Mouse (Mus musculus): ENCODE measurements at regions not wholly inside any gene's neighbourhood (a gene's known extent, or its start where the extent isn't known, plus 50 kb on each side); places are given as distances from the start of the nearest gene placed in this dataset.

GRCm38 (mm10) chr11:114168231-114168661 lies 101.4 kb upstream of the Sdk2 start:
- H3K9me3 ChIP-seq (replicated peaks) = peaks cover 89% of the 10 kb centered on the region
- TF ChIP-seq TAL1 (conservative IDR thresholded peaks at IDR 0.05; ENCODE audit: low read depth, low read length) = no peak
- TF ChIP-seq GATA2 (IDR thresholded peaks at IDR 0.05; ENCODE audit: borderline replicate concordance, low read depth, low read length) = no peak
- no peak for TF ChIP-seq GATA1 (IDR thresholded peaks at IDR 0.05; ENCODE audit: borderline replicate concordance, low read length)
- no peak for TF ChIP-seq CTCF (IDR thresholded peaks at IDR 0.05; ENCODE audit: low read depth, low read length)
- no peaks in the 10 kb centered on the region for H3K27me3 ChIP-seq (ENCODE audit: insufficient read depth, low read length)
- no peaks in the 10 kb centered on the region for H3K4me1 ChIP-seq (ENCODE audit: insufficient read depth, low read depth, low read length)
- no peaks in the 10 kb centered on the region for H3K36me3 ChIP-seq (replicated peaks)
- ATAC-seq (ENCODE audit: extremely low read depth, insufficient number of reproducible peaks, low FRiP score, poor library complexity, severe bottlenecking) (no peak), DNase-seq (ENCODE audit: low spot score) (no peak)
- no peak overlapping the region for H3K4me3 ChIP-seq (ENCODE audit: low read depth, low read length)

GRCm38 (mm10) chr11:114165656-114166362 lies 99.0 kb upstream of the Sdk2 start:
- H3K36me3 ChIP-seq (replicated peaks) = no peaks in the 10 kb centered on the region
- no peaks in the 10 kb centered on the region for H3K27me3 ChIP-seq (ENCODE audit: insufficient read depth, low read length)
- H3K9me3 ChIP-seq (replicated peaks) = peaks cover 78% of the 10 kb centered on the region
- H3K4me1 ChIP-seq (ENCODE audit: insufficient read depth, low read depth, low read length) = no peaks in the 10 kb centered on the region
- no peak overlapping the region for H3K4me3 ChIP-seq (ENCODE audit: low read depth, low read length)
- ATAC-seq (ENCODE audit: extremely low read depth, insufficient number of reproducible peaks, low FRiP score, poor library complexity, severe bottlenecking) (no peak), DNase-seq (ENCODE audit: low spot score) (no peak)
- TF ChIP-seq CTCF (IDR thresholded peaks at IDR 0.05; ENCODE audit: low read depth, low read length) = no peak
- TF ChIP-seq GATA1 (IDR thresholded peaks at IDR 0.05; ENCODE audit: borderline replicate concordance, low read length) = no peak
- TF ChIP-seq TAL1 (conservative IDR thresholded peaks at IDR 0.05; ENCODE audit: low read depth, low read length) = no peak
- no peak for TF ChIP-seq GATA2 (IDR thresholded peaks at IDR 0.05; ENCODE audit: borderline replicate concordance, low read depth, low read length)
- TF ChIP-seq POLR2AphosphoS5 (IDR thresholded peaks at IDR 0.05; ENCODE audit: insufficient replicate concordance, low read depth, low read length) = no peak

- DNase-seq (ENCODE audit: low spot score) (no peak), ATAC-seq (ENCODE audit: extremely low read depth, insufficient number of reproducible peaks, low FRiP score, poor library complexity, severe bottlenecking) (no peak)
- H3K9me3 ChIP-seq (replicated peaks) = peaks cover 89% of the 10 kb centered on the region
- TF ChIP-seq CTCF (IDR thresholded peaks at IDR 0.05; ENCODE audit: low read depth, low read length) (no peak), GATA1 (IDR thresholded peaks at IDR 0.05; ENCODE audit: borderline replicate concordance, low read length) (no peak), GATA2 (IDR thresholded peaks at IDR 0.05; ENCODE audit: borderline replicate concordance, low read depth, low read length) (no peak), TAL1 (conservative IDR thresholded peaks at IDR 0.05; ENCODE audit: low read depth, low read length) (no peak), POLR2AphosphoS5 (IDR thresholded peaks at IDR 0.05; ENCODE audit: insufficient replicate concordance, low read depth, low read length) (no peak)
- no peak overlapping the region for H3K4me3 ChIP-seq (ENCODE audit: low read depth, low read length)
- H3K4me1 ChIP-seq (ENCODE audit: insufficient read depth, low read depth, low read length) = no peaks in the 10 kb centered on the region
- H3K27me3 ChIP-seq (ENCODE audit: insufficient read depth, low read length) = no peaks in the 10 kb centered on the region
- no peaks in the 10 kb centered on the region for H3K36me3 ChIP-seq (replicated peaks)
Measured at GRCm38 (mm10) chr11:114152716-114153115, 85.9 kb upstream of the Sdk2 start.

GRCm38 (mm10) chr11:114146334-114146733 lies 79.5 kb upstream of the Sdk2 start:
- ATAC-seq (ENCODE audit: extremely low read depth, insufficient number of reproducible peaks, low FRiP score, poor library complexity, severe bottlenecking) (no peak), DNase-seq (ENCODE audit: low spot score) (no peak)
- Histone ChIP-seq H3K4me3 (ENCODE audit: low read depth, low read length) (no peak overlapping the region), H3K4me1 (ENCODE audit: insufficient read depth, low read depth, low read length) (no peaks in the 10 kb centered on the region), H3K27me3 (ENCODE audit: insufficient read depth, low read length) (no peaks in the 10 kb centered on the region), H3K36me3 (replicated peaks) (no peaks in the 10 kb centered on the region), H3K9me3 (replicated peaks) (peaks cover 82% of the 10 kb centered on the region)
- TF ChIP-seq TAL1 (conservative IDR thresholded peaks at IDR 0.05; ENCODE audit: low read depth, low read length) (no peak), POLR2AphosphoS5 (IDR thresholded peaks at IDR 0.05; ENCODE audit: insufficient replicate concordance, low read depth, low read length) (no peak), CTCF (IDR thresholded peaks at IDR 0.05; ENCODE audit: low read depth, low read length) (no peak), GATA1 (IDR thresholded peaks at IDR 0.05; ENCODE audit: borderline replicate concordance, low read length) (no peak), GATA2 (IDR thresholded peaks at IDR 0.05; ENCODE audit: borderline replicate concordance, low read depth, low read length) (no peak)

GRCm38 (mm10) chr11:114129270-114129669 lies 62.4 kb upstream of the Sdk2 start:
- no peak overlapping the region for H3K4me3 ChIP-seq (ENCODE audit: low read depth, low read length)
- peaks cover 92% of the 10 kb centered on the region for H3K9me3 ChIP-seq (replicated peaks)
- no peak for ATAC-seq (ENCODE audit: extremely low read depth, insufficient number of reproducible peaks, low FRiP score, poor library complexity, severe bottlenecking)
- TF ChIP-seq TAL1 (conservative IDR thresholded peaks at IDR 0.05; ENCODE audit: low read depth, low read length) = no peak
- no peaks in the 10 kb centered on the region for H3K4me1 ChIP-seq (ENCODE audit: insufficient read depth, low read depth, low read length)
- no peaks in the 10 kb centered on the region for H3K36me3 ChIP-seq (replicated peaks)
- no peak for DNase-seq (ENCODE audit: low spot score)
- H3K27me3 ChIP-seq (ENCODE audit: insufficient read depth, low read length) = no peaks in the 10 kb centered on the region

- Histone ChIP-seq H3K27me3 (ENCODE audit: insufficient read depth, low read length) (no peaks in the 10 kb centered on the region), H3K4me3 (ENCODE audit: low read depth, low read length) (no peak overlapping the region), H3K4me1 (ENCODE audit: insufficient read depth, low read depth, low read length) (no peaks in the 10 kb centered on the region), H3K36me3 (replicated peaks) (no peaks in the 10 kb centered on the region), H3K9me3 (replicated peaks) (peaks cover 93% of the 10 kb centered on the region)
- no peak for DNase-seq (ENCODE audit: low spot score)
- TF ChIP-seq GATA1 (IDR thresholded peaks at IDR 0.05; ENCODE audit: borderline replicate concordance, low read length) (no peak), TAL1 (conservative IDR thresholded peaks at IDR 0.05; ENCODE audit: low read depth, low read length) (no peak), POLR2AphosphoS5 (IDR thresholded peaks at IDR 0.05; ENCODE audit: insufficient replicate concordance, low read depth, low read length) (no peak)
- no peak for ATAC-seq (ENCODE audit: extremely low read depth, insufficient number of reproducible peaks, low FRiP score, poor library complexity, severe bottlenecking)
Measured at GRCm38 (mm10) chr11:114128841-114129240, 62.0 kb upstream of the Sdk2 start.

GRCm38 (mm10) chr11:114127426-114127825 lies 60.6 kb upstream of the Sdk2 start:
- peaks cover 92% of the 10 kb centered on the region for H3K9me3 ChIP-seq (replicated peaks)
- no peak for ATAC-seq (ENCODE audit: extremely low read depth, insufficient number of reproducible peaks, low FRiP score, poor library complexity, severe bottlenecking)
- H3K36me3 ChIP-seq (replicated peaks) = no peaks in the 10 kb centered on the region
- no peaks in the 10 kb centered on the region for H3K27me3 ChIP-seq (ENCODE audit: insufficient read depth, low read length)
- TF ChIP-seq GATA2 (IDR thresholded peaks at IDR 0.05; ENCODE audit: borderline replicate concordance, low read depth, low read length) (no peak), GATA1 (IDR thresholded peaks at IDR 0.05; ENCODE audit: borderline replicate concordance, low read length) (no peak), TAL1 (conservative IDR thresholded peaks at IDR 0.05; ENCODE audit: low read depth, low read length) (no peak), POLR2AphosphoS5 (IDR thresholded peaks at IDR 0.05; ENCODE audit: insufficient replicate concordance, low read depth, low read length) (no peak)
- H3K4me1 ChIP-seq (ENCODE audit: insufficient read depth, low read depth, low read length) = no peaks in the 10 kb centered on the region
- DNase-seq (ENCODE audit: low spot score) = no peak
- H3K4me3 ChIP-seq (ENCODE audit: low read depth, low read length) = no peak overlapping the region

All from G1E (cell line).